Mouse (Mus musculus) spleen, adult 2 months (tissue): ENCODE results near the gene Timm29. TPM values are rescaled to one million over a fixed set of nuclear protein-coding genes. Genes with fewer than 3 reads are reported as not detected.

Experiments
- DNase-seq, 2 experiments: peaks; one replicate each; pipeline versions ENCODE4 v3.0.0 to v3.0.0-alpha.2; 2012 to 2021; ENCODE audit warnings: low spot score in 2 of 2, low read depth in 1 of 2
- H3K27ac ChIP-seq: fragments of 200-500 bp; 2 replicates; pipeline ENCODE4 v1.5.1; 2012; ENCODE audit warnings: low read length, inconsistent platforms; ENCODE audit not compliant: insufficient read depth
- H3K27me3 ChIP-seq: fragments of 200-500 bp; 2 replicates; pipeline ENCODE4 v1.6.1; 2012; ENCODE audit warnings: mild to moderate bottlenecking, moderate library complexity, low read length, inconsistent platforms; ENCODE audit not compliant: control insufficient read depth, insufficient read depth
- H3K36me3 ChIP-seq: fragments of 200-500 bp; 2 replicates; pipeline ENCODE4 v1.6.1; 2012; ENCODE audit warnings: mild to moderate bottlenecking, low read length, inconsistent platforms; ENCODE audit not compliant: control insufficient read depth, insufficient read depth
- H3K4me1 ChIP-seq: fragments of 200-500 bp; 2 replicates; pipeline ENCODE4 v1.6.1; 2011; ENCODE audit warnings: inconsistent platforms; ENCODE audit not compliant: control insufficient read depth, insufficient read depth, insufficient read length
- H3K4me3 ChIP-seq: fragments of 200-500 bp; 2 replicates; pipeline ENCODE4 v1.5.1; 2011; ENCODE audit warnings: mild to moderate bottlenecking, inconsistent platforms; ENCODE audit not compliant: insufficient read depth, insufficient read length; ENCODE audit errors: extremely low read depth
- CTCF ChIP-seq: fragments of 200-500 bp; IDR thresholded peaks from 2 replicates; pipeline ENCODE4 v1.5.1; 2011; ENCODE audit warnings: mild to moderate bottlenecking, inconsistent platforms; ENCODE audit not compliant: insufficient read depth, insufficient read length, insufficient replicate concordance; ENCODE audit errors: extremely low read depth
- POLR2A ChIP-seq: fragments of 200-500 bp; IDR thresholded peaks from 2 replicates; pipeline ENCODE4 v1.6.1; 2011; ENCODE audit warnings: low read depth, low read length, inconsistent platforms
- WGBS: fragments of 180-500 bp; shearing (Covaris S2); methylation state at CpG from one replicate; pipeline ENCODE4 v1.1.7; 2018; 5-methylcytosine and 5-hydroxymethylcytosine counted together
- polyA plus RNA-seq: library from polyadenylated mRNA; depleted of rRNA; stranded (reverse); fragments of >200 nt; gene quantifications from 2 replicates; pipeline ENCODE4 v1.2.3, GENCODE M21; 2012

The Timm29 gene
- polyA plus RNA-seq, 1 experiment, result 14.9 TPM

GRCm38 (mm10) chr9:21601722-21602399 lies 9.3 kb downstream of the Timm29 start:
- 56% methylated on average over 10 of the region's 10 CpGs for WGBS
- peak; percentile 63 to 65 for DNase-seq
- Histone ChIP-seq H3K4me3 (no peak overlapping the region), H3K27me3 (no peaks in the 10 kb centered on the region), H3K4me1 (no peaks in the 10 kb centered on the region), H3K36me3 (no peaks in the 10 kb centered on the region), H3K27ac (no peak overlapping the region)
- TF ChIP-seq POLR2A (no peak), CTCF (peak; percentile 67; the same call in 1 of the 2 replicates)

DNA sequence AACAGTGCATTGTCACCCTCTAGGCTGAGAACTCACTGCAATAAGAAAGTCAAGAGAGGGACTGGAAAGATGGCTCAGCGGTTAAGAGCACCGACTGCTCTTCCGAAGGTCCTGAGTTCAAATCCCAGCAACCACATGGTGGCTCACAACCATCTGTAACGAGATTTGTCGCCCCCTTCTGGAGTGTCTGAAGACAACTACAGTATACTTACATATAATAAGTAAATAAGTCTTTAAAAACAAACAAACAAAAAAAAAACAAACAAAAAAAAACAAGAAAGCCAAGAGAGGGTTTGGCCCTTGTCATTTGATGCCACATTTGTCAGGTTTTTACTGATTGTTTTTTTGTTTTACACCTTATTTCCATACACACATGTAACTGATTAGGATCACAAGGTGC lies 11.6 kb downstream of the Timm29 start:
- Histone ChIP-seq H3K27me3 (no peaks in the 10 kb centered on the region), H3K36me3 (no peaks in the 10 kb centered on the region), H3K27ac (no peak overlapping the region), H3K4me3 (no peak overlapping the region), H3K4me1 (no peaks in the 10 kb centered on the region)
- 88% methylated on average over 5 of the region's 5 CpGs for WGBS
- DNase-seq, result no peak
- no peak for TF ChIP-seq CTCF
- TF ChIP-seq POLR2A, result no peak

- TF ChIP-seq POLR2A (no peak), CTCF (no peak)
- H3K4me1 ChIP-seq, result peaks cover 8% of the 10 kb centered on the region; the same call in 1 of the 2 replicates
- H3K27me3 ChIP-seq, result no peaks in the 10 kb centered on the region
- no peak overlapping the region for H3K4me3 ChIP-seq
- DNase-seq, result no peak
- H3K36me3 ChIP-seq, result no peaks in the 10 kb centered on the region
- no peak overlapping the region for H3K27ac ChIP-seq
- WGBS, result 87% methylated on average over 5 of the region's 5 CpGs
Observed at GRCm38 (mm10) chr9:21605865-21606264, 13.3 kb downstream of the Timm29 start.

- no peak overlapping the region for H3K4me3 ChIP-seq
- 27% methylated on average over 1 of the region's 1 CpGs for WGBS
Observed at GRCm38 (mm10) chr9:21606648-21607047, 14.1 kb downstream of the Timm29 start.

DNA sequence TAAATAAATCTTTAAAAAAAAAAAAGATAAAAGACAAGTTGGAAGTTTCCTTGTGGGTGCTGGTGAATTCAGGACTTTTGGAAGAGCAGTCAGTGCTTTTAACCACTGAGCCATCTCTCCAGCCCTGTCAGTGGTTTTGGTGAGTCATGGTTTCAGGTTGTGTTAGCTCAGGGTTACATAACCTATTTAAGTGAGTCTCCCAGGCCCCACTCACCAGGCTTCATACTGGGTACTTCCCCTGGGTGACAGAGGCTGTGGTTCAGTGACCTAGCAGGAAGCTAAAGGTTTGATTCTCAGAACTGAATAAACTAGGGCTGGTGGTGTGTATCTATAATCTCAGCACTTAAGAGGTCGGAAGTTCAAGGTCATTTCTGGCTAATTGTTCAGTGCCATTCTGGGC lies 17.3 kb downstream of the Timm29 start:
- peaks cover 8% of the 10 kb centered on the region; the same call in 1 of the 2 replicates for H3K4me1 ChIP-seq
- DNase-seq, result peak; percentile 67 to 82
- H3K36me3 ChIP-seq, result no peaks in the 10 kb centered on the region
- peak overlapping the region; percentile 65 for H3K27ac ChIP-seq
- WGBS, result 24% methylated on average over 1 of the region's 1 CpGs
- no peak overlapping the region for H3K4me3 ChIP-seq
- TF ChIP-seq CTCF (no peak), POLR2A (no peak)
- H3K27me3 ChIP-seq, result no peaks in the 10 kb centered on the region

More at GRCm38 (mm10) chr9:21606648-21607047, 14.1 kb downstream of the Timm29 start:
- Histone ChIP-seq H3K36me3 (no peaks in the 10 kb centered on the region), H3K27me3 (no peaks in the 10 kb centered on the region), H3K27ac (no peak overlapping the region), H3K4me1 (peaks cover 8% of the 10 kb centered on the region; the same call in 1 of the 2 replicates)
- DNase-seq, result no peak
- TF ChIP-seq POLR2A (no peak), CTCF (no peak)

DNA sequence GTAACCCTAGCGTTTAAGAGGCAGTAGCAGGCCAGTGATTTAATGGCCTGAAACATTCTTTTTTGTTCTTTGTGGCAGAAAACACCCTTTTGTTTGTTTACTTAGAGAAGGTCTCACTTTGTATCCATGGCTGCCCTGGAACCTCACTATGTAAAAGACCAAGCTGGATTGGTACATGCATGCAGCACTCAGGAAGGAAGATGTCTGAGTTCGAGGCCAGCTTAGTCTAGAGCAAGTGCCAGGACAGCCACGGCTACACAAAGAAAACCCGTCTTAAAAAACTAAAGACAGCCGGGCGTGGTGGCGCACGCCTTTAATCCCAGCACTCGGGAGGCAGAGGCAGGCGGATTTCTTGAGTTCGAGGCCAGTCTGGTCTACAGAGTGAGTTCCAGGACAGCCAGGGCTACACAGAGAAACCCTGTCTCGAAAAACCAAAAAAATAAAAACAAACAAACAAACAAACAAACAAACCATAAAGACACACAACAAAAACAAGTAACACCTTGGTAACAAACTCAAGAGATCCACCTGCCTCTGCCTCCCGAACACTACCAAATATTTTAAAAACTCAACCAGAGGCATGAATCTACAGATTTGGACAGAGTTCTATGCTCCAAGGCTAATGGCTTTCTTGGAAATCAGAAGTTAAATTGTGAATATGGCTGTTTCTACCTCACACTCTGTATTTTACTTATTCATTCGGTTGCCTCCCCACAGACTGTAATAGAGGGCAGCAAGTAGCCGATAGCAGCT lies 22.5 kb downstream of the Timm29 start:
- 70% methylated on average over 15 of the region's 15 CpGs for WGBS
- Histone ChIP-seq H3K4me3 (peak overlapping the region; percentile 93), H3K4me1 (peaks cover 11% of the 10 kb centered on the region), H3K27ac (peak overlapping the region; percentile 84), H3K36me3 (no peaks in the 10 kb centered on the region), H3K27me3 (no peaks in the 10 kb centered on the region)
- no peak for DNase-seq
- TF ChIP-seq POLR2A (no peak), CTCF (no peak)
